Mouse (Mus musculus) ovary, adult 18-20 months (tissue): ENCODE measurements around the gene Emc8.
A peak's percentile ranks its signal among the peaks of the same experiment; 100 is the strongest.

Source experiments
- DNase-seq: peaks from one replicate; pipeline ENCODE4 v3.0.0; 2022; ENCODE audit warnings: low spot score, mixed read lengths

Gene Emc8

GRCm38 (mm10) chr8:120668374-120668905, at the start of gene Emc8:
Gene Emc8 (minus strand): TSS chr8:120668573.
- DNase-seq: no peak

- DNase-seq: no peak
Measured at GRCm38 (mm10) chr8:120715996-120716680, 47.8 kb upstream of the Emc8 start.

GRCm38 (mm10) chr8:120715200-120715599, 46.8 kb upstream of the Emc8 start:
- DNase-seq: no peak

GRCm38 (mm10) chr8:120709176-120709575, 40.8 kb upstream of the Emc8 start:
- no peak for DNase-seq

GRCm38 (mm10) chr8:120706193-120706592, 37.8 kb upstream of the Emc8 start:
- DNase-seq: no peak

GRCm38 (mm10) chr8:120705163-120705562, 36.8 kb upstream of the Emc8 start:
- no peak for DNase-seq

- no peak for DNase-seq
Measured at GRCm38 (mm10) chr8:120704203-120704602, 35.8 kb upstream of the Emc8 start.

- no peak for DNase-seq
Measured at GRCm38 (mm10) chr8:120701758-120702465, 33.5 kb upstream of the Emc8 start.

- no peak for DNase-seq
Measured at GRCm38 (mm10) chr8:120700053-120700452, 31.7 kb upstream of the Emc8 start.

GRCm38 (mm10) chr8:120699565-120699964, 31.2 kb upstream of the Emc8 start:
- DNase-seq: no peak

GRCm38 (mm10) chr8:120699079-120699478, 30.7 kb upstream of the Emc8 start:
- DNase-seq: no peak

- no peak for DNase-seq
Measured at GRCm38 (mm10) chr8:120698426-120698825, 30.1 kb upstream of the Emc8 start.

GRCm38 (mm10) chr8:120697979-120698272, 29.6 kb upstream of the Emc8 start:
- DNase-seq: no peak

GRCm38 (mm10) chr8:120697154-120697978, 29.0 kb upstream of the Emc8 start:
- DNase-seq: peak; percentile 35

GRCm38 (mm10) chr8:120696401-120697153, 28.2 kb upstream of the Emc8 start:
- no peak for DNase-seq

GRCm38 (mm10) chr8:120693861-120694493, 25.6 kb upstream of the Emc8 start:
- DNase-seq: peak; percentile 43

GRCm38 (mm10) chr8:120692934-120693333, 24.6 kb upstream of the Emc8 start:
- no peak for DNase-seq

GRCm38 (mm10) chr8:120688511-120688910, 20.1 kb upstream of the Emc8 start:
- DNase-seq: no peak

GRCm38 (mm10) chr8:120687786-120688185, 19.4 kb upstream of the Emc8 start:
- no peak for DNase-seq

GRCm38 (mm10) chr8:120686576-120686975, 18.2 kb upstream of the Emc8 start:
- no peak for DNase-seq

GRCm38 (mm10) chr8:120686051-120686450, 17.7 kb upstream of the Emc8 start:
- peak; percentile 24 for DNase-seq
